ENCODE assay signal across 9 mouse cellular contexts in the genomic region with DNA sequence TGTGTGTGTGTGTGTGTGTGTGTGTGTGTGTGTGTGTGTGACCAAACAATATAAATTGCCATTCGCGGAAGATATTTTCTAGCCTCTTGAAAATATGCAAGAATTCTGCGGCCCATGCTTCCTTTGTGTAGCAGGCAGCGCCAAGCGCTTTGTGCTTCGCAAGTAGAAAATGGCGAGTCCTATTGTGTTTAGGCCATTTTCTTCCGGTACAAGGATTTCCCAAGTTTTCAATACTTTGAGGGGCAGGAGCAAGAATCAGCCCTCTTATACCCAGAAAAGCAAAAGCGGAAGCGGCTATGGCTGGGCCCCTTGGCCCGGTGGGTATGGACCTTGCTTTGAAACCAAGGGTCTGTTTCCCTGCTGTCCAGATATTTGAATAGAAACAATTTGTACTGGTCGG.
DNase-seq lines count a peak whose midpoint lies in the region; ATAC-seq lines count a peak whose summit lies in the region.
"Had no signal": no experiment of that assay in that cellular context is flagged by ENCODE, and none has a peak within 500 bp of the region (broad histone marks: within the 10 kb centered on the region; RNA-seq: fewer than 3 reads in every experiment).

No protein-coding gene starts in this region.

- H3K4me1 ChIP-seq in forebrain, embryonic 16.5 days (replicated peaks; ENCODE audit: control insufficient read depth, insufficient read depth, low read length): peaks cover 32% of the 10 kb centered on the region
- peaks cover 21% of the 10 kb centered on the region for H3K4me1 ChIP-seq in midbrain, embryonic 14.5 days (ENCODE audit: control insufficient read depth, insufficient read depth, low read length)

- H3K9ac ChIP-seq in forebrain, embryonic 16.5 days (replicated peaks; ENCODE audit: low read depth, low read length): peak overlapping the region; percentile 95
- peak overlapping the region; percentile 98 for H3K9ac ChIP-seq in midbrain, embryonic 14.5 days (replicated peaks; ENCODE audit: low read length)

- H3K4me2 ChIP-seq in forebrain, embryonic 16.5 days (ENCODE audit: low read length): peak overlapping the region; percentile 99
- H3K4me2 ChIP-seq in midbrain, embryonic 14.5 days (ENCODE audit: low read length): peak overlapping the region; percentile 100

- DNase-seq in brain, adult 2 months (ENCODE audit: low read depth, low spot score): peak; percentile 68
- DNase-seq in embryo, embryonic 10 days (ENCODE audit: low spot score): peak; percentile 47
- peak; percentile 75 for DNase-seq in midbrain, embryonic 14.5 days
- no peak for DNase-seq in kidney, postnatal 4 days
- DNase-seq in kidney, postnatal 10 days: no peak
- DNase-seq in natural killer cell, adult 2 months (ENCODE audit: low spot score in 2 of 2): no peak
- DNase-seq: lung, adult 2 months had no signal

- H3K27me3 ChIP-seq in forebrain, embryonic 16.5 days (replicated peaks; ENCODE audit: control insufficient read depth, insufficient read depth, low read length): no peaks in the 10 kb centered on the region
- no peaks in the 10 kb centered on the region for H3K27me3 ChIP-seq in midbrain, embryonic 14.5 days (ENCODE audit: control insufficient read depth, insufficient read depth, low read length)

- 2% methylated on average over 12 of the region's 12 CpGs for WGBS in forebrain, embryonic 16.5 days
- WGBS in midbrain, embryonic 14.5 days: under 1% methylated on average over 12 of the region's 12 CpGs

- no peak for ATAC-seq in forebrain, embryonic 16.5 days
- no peak for ATAC-seq in midbrain, embryonic 14.5 days (ENCODE audit: low FRiP score, low TSS enrichment)

- H3K36me3 ChIP-seq in forebrain, embryonic 16.5 days (ENCODE audit: control insufficient read depth, insufficient read depth): no peaks in the 10 kb centered on the region
- H3K36me3 ChIP-seq in midbrain, embryonic 14.5 days (ENCODE audit: control insufficient read depth, insufficient read depth, low read length): peaks cover 16% of the 10 kb centered on the region

- peak overlapping the region; percentile 97 for H3K27ac ChIP-seq in forebrain, embryonic 16.5 days (ENCODE audit: low read length)
- H3K27ac ChIP-seq in midbrain, embryonic 14.5 days (replicated peaks; ENCODE audit: low read depth, low read length): peak overlapping the region; percentile 100

- peak overlapping the region; percentile 80 for H3K4me3 ChIP-seq in forebrain, embryonic 16.5 days (replicated peaks; ENCODE audit: low read length)
- peak overlapping the region; percentile 94 for H3K4me3 ChIP-seq in midbrain, embryonic 14.5 days (replicated peaks; ENCODE audit: low read depth, low read length)
- H3K4me3 ChIP-seq: erythroblast, embryonic 14.5 days had no signal

- no peaks in the 10 kb centered on the region for H3K9me3 ChIP-seq in forebrain, embryonic 16.5 days (ENCODE audit: control insufficient read depth, low read length)
- H3K9me3 ChIP-seq in midbrain, embryonic 14.5 days (ENCODE audit: control insufficient read depth, low read length): no peaks in the 10 kb centered on the region

Comparison
In these comparisons a context has a peak if more than half of its experiments do, and no peak if none do; other contexts are left out.
1. DNase-seq: peak in brain, adult 2 months (single experiment), embryo, embryonic 10 days (single experiment) and midbrain, embryonic 14.5 days (single experiment); none in kidney, postnatal 4 days (0 of 2), kidney, postnatal 10 days (single experiment) and natural killer cell, adult 2 months (0 of 2).